15 mouse cellular contexts compared by ENCODE assay signal in genomic region chr11:8568829-8569228, GRCm38 (mm10).
DNase-seq lines count a peak whose midpoint lies in the region; ATAC-seq and TF ChIP-seq lines count a peak whose summit lies in the region.
"Had no signal": no experiment of that assay in that cellular context is flagged by ENCODE, and none has a peak within 500 bp of the region (broad histone marks: within the 10 kb centered on the region; RNA-seq: fewer than 3 reads in every experiment).

No protein-coding gene starts in this region.

- peak overlapping the region; percentile 85 for H3K27ac ChIP-seq in kidney, embryonic 15.5 days
- no peak overlapping the region for H3K27ac ChIP-seq in midbrain, embryonic 15.5 days
- H3K27ac ChIP-seq in midbrain, embryonic 11.5 days (ENCODE audit: low read depth, low read length) = no peak overlapping the region
- H3K27ac ChIP-seq in hindbrain, postnatal 0 days = peak overlapping the region; percentile 7; the same call in 1 of the 2 replicates
- no peak overlapping the region for H3K27ac ChIP-seq in forebrain, embryonic 14.5 days (ENCODE audit: low read depth, low read length)
- H3K27ac ChIP-seq: forebrain, embryonic 12.5 days; heart, embryonic 15.5 days; liver, embryonic 14.5 days had no signal

- H3K27me3 ChIP-seq in kidney, embryonic 15.5 days = no peaks in the 10 kb centered on the region
- H3K27me3 ChIP-seq in midbrain, embryonic 15.5 days (replicated peaks) = no peaks in the 10 kb centered on the region
- H3K27me3 ChIP-seq in midbrain, embryonic 11.5 days (ENCODE audit: control insufficient read depth, insufficient read depth, low read length) = no peaks in the 10 kb centered on the region
- H3K27me3 ChIP-seq in hindbrain, postnatal 0 days (ENCODE audit: insufficient read depth, low read length) = no peaks in the 10 kb centered on the region
- H3K27me3 ChIP-seq in forebrain, embryonic 14.5 days (replicated peaks; ENCODE audit: control insufficient read depth, insufficient read depth, low read length) = no peaks in the 10 kb centered on the region
- H3K27me3 ChIP-seq: forebrain, embryonic 12.5 days; heart, embryonic 15.5 days had no signal

- no peak overlapping the region for H3K9ac ChIP-seq in kidney, embryonic 15.5 days
- no peak overlapping the region for H3K9ac ChIP-seq in midbrain, embryonic 15.5 days
- no peak overlapping the region for H3K9ac ChIP-seq in midbrain, embryonic 11.5 days (ENCODE audit: low read length)
- no peak overlapping the region for H3K9ac ChIP-seq in hindbrain, postnatal 0 days (replicated peaks; ENCODE audit: low read length)
- no peak overlapping the region for H3K9ac ChIP-seq in forebrain, embryonic 14.5 days (ENCODE audit: low read length)
- H3K9ac ChIP-seq: forebrain, embryonic 12.5 days; heart, embryonic 15.5 days; liver, embryonic 14.5 days had no signal

- peaks cover 40% of the 10 kb centered on the region for H3K4me1 ChIP-seq in kidney, embryonic 15.5 days
- peaks cover 5% of the 10 kb centered on the region; the same call in 1 of the 2 replicates for H3K4me1 ChIP-seq in midbrain, embryonic 15.5 days
- peaks cover 9% of the 10 kb centered on the region for H3K4me1 ChIP-seq in midbrain, embryonic 11.5 days (ENCODE audit: control insufficient read depth, insufficient read depth, low read length)
- H3K4me1 ChIP-seq in hindbrain, postnatal 0 days (ENCODE audit: insufficient read depth, low read length) = peaks cover 6% of the 10 kb centered on the region; the same call in 1 of the 2 replicates
- peaks cover 13% of the 10 kb centered on the region for H3K4me1 ChIP-seq in forebrain, embryonic 14.5 days (ENCODE audit: control insufficient read depth, insufficient read depth, low read length)

- H3K4me3 ChIP-seq in kidney, embryonic 15.5 days (replicated peaks) = no peak overlapping the region
- H3K4me3 ChIP-seq in midbrain, embryonic 15.5 days = no peak overlapping the region
- H3K4me3 ChIP-seq in midbrain, embryonic 11.5 days (ENCODE audit: low read depth, low read length) = no peak overlapping the region
- no peak overlapping the region for H3K4me3 ChIP-seq in hindbrain, postnatal 0 days (ENCODE audit: low read length)
- no peak overlapping the region for H3K4me3 ChIP-seq in forebrain, embryonic 14.5 days (ENCODE audit: low read depth, low read length)
- H3K4me3 ChIP-seq: forebrain, embryonic 12.5 days; heart, embryonic 15.5 days had no signal

- 0 out of 2 replicates have a peak, but pooled peaks have one; percentile 3 for ATAC-seq in kidney, embryonic 15.5 days (replicated peaks; ENCODE audit: low FRiP score)
- peak; percentile 19; the same call in 1 of the 2 replicates for ATAC-seq in midbrain, embryonic 15.5 days (replicated peaks)
- no peak for ATAC-seq in midbrain, embryonic 11.5 days (ENCODE audit: low FRiP score)
- no peak for ATAC-seq in hindbrain, postnatal 0 days
- no peak for ATAC-seq in forebrain, embryonic 14.5 days
- ATAC-seq: activated CD4-positive, CD25-positive, alpha-beta regulatory T cell, adult 4 months had no signal

- WGBS in kidney, embryonic 15.5 days = 73% methylated on average over 7 of the region's 7 CpGs
- WGBS in midbrain, embryonic 15.5 days = 30% methylated on average over 7 of the region's 7 CpGs
- WGBS in midbrain, embryonic 11.5 days = 32% methylated on average over 7 of the region's 7 CpGs
- WGBS in hindbrain, postnatal 0 days = 20% methylated on average over 7 of the region's 7 CpGs
- WGBS in forebrain, embryonic 14.5 days = 22% methylated on average over 7 of the region's 7 CpGs

- no peak for DNase-seq in kidney, adult 11 months
- no peak for DNase-seq in midbrain, embryonic 11.5 days (ENCODE audit: low spot score, missing footprints)
- peak; percentile 3 for DNase-seq in hindbrain, postnatal 0 days (ENCODE audit: low spot score)
- DNase-seq in gastrocnemius, postnatal 10 days = no peak
- no peak for DNase-seq in forebrain, embryonic 14.5 days (ENCODE audit: low spot score)
- DNase-seq: cerebellum, adult 2 months; heart, adult 11 months; retina, postnatal 1 day; spleen, adult 18-20 months had no signal

- no peak for TF ChIP-seq CTCF in hindbrain, postnatal 0 days (IDR thresholded peaks at IDR 0.05; ENCODE audit: low read depth)

- H3K9me3 ChIP-seq in kidney, embryonic 15.5 days (replicated peaks) = no peaks in the 10 kb centered on the region
- H3K9me3 ChIP-seq in midbrain, embryonic 15.5 days = no peaks in the 10 kb centered on the region
- no peaks in the 10 kb centered on the region for H3K9me3 ChIP-seq in midbrain, embryonic 11.5 days (ENCODE audit: control insufficient read depth, low read length)
- no peaks in the 10 kb centered on the region for H3K9me3 ChIP-seq in hindbrain, postnatal 0 days (ENCODE audit: low read length)
- no peaks in the 10 kb centered on the region for H3K9me3 ChIP-seq in forebrain, embryonic 14.5 days (replicated peaks; ENCODE audit: control insufficient read depth, low read length)
- H3K9me3 ChIP-seq: forebrain, embryonic 12.5 days; heart, embryonic 15.5 days had no signal

- peaks cover 12% of the 10 kb centered on the region for H3K36me3 ChIP-seq in kidney, embryonic 15.5 days
- H3K36me3 ChIP-seq in midbrain, embryonic 15.5 days (replicated peaks) = no peaks in the 10 kb centered on the region
- H3K36me3 ChIP-seq in midbrain, embryonic 11.5 days (ENCODE audit: control insufficient read depth, insufficient read depth, low read length) = no peaks in the 10 kb centered on the region
- H3K36me3 ChIP-seq in hindbrain, postnatal 0 days (ENCODE audit: insufficient read depth, low read length) = no peaks in the 10 kb centered on the region
- no peaks in the 10 kb centered on the region for H3K36me3 ChIP-seq in forebrain, embryonic 14.5 days (ENCODE audit: control insufficient read depth, insufficient read depth, low read length)
- H3K36me3 ChIP-seq: forebrain, embryonic 12.5 days; heart, embryonic 15.5 days had no signal

- no peak overlapping the region; the same call in 1 of the 2 replicates for H3K4me2 ChIP-seq in kidney, embryonic 15.5 days
- no peak overlapping the region for H3K4me2 ChIP-seq in midbrain, embryonic 15.5 days
- no peak overlapping the region for H3K4me2 ChIP-seq in midbrain, embryonic 11.5 days
- no peak overlapping the region for H3K4me2 ChIP-seq in hindbrain, postnatal 0 days (ENCODE audit: low read depth, low read length)
- no peak overlapping the region for H3K4me2 ChIP-seq in forebrain, embryonic 14.5 days (ENCODE audit: low read length)
- H3K4me2 ChIP-seq: forebrain, embryonic 12.5 days; heart, embryonic 15.5 days had no signal

Comparison
In these comparisons a context has a peak if more than half of its experiments do, and no peak if none do; other contexts are left out.
1. ATAC-seq: peak in kidney, embryonic 15.5 days (single experiment) and midbrain, embryonic 15.5 days (single experiment); none in midbrain, embryonic 11.5 days (single experiment), hindbrain, postnatal 0 days (single experiment) and forebrain, embryonic 14.5 days (single experiment).
2. H3K27ac ChIP-seq: peak in kidney, embryonic 15.5 days (single experiment) and hindbrain, postnatal 0 days (single experiment); none in midbrain, embryonic 15.5 days (single experiment), midbrain, embryonic 11.5 days (single experiment) and forebrain, embryonic 14.5 days (single experiment).